Mouse (Mus musculus) liver, embryonic 15.5 days (tissue): ENCODE data around the gene Prelid3b. TPM values are rescaled to one million over a fixed set of nuclear protein-coding genes. Genes with fewer than 3 reads are reported as not detected.
A peak's percentile ranks its signal among the peaks of the same experiment; 100 is the strongest.

Experiments
- ATAC-seq: fragments of 200-750 bp; cut with Nextera tagmentation; 2 replicates; pipeline ENCODE4 v1.8.0; 2017; ENCODE audit warnings: moderate number of reproducible peaks, mild to moderate bottlenecking, moderate library complexity; ENCODE audit not compliant: insufficient read depth
- H3K27ac ChIP-seq: fragments of 300-500 bp; sonication (generic); replicated peaks from 2 replicates; pipeline ENCODE4 v1.5.1; 2015; ENCODE audit warnings: mild to moderate bottlenecking, inconsistent platforms
- H3K27me3 ChIP-seq: fragments of 300-500 bp; sonication (generic); 2 replicates; pipeline ENCODE4 v1.6.1; 2015; ENCODE audit warnings: mild to moderate bottlenecking, inconsistent platforms
- H3K36me3 ChIP-seq: fragments of 300-500 bp; sonication (generic); replicated peaks from 2 replicates; pipeline ENCODE4 v1.6.1; 2015; ENCODE audit warnings: moderate library complexity, mild to moderate bottlenecking, inconsistent platforms
- H3K4me1 ChIP-seq: fragments of 300-500 bp; sonication (generic); replicated peaks from 2 replicates; pipeline ENCODE4 v1.6.1; 2015; ENCODE audit warnings: inconsistent platforms
- H3K4me2 ChIP-seq: fragments of 300-500 bp; sonication (generic); 2 replicates; pipeline ENCODE4 v1.6.1; 2015; ENCODE audit warnings: moderate library complexity, mild to moderate bottlenecking, inconsistent platforms
- H3K4me3 ChIP-seq: fragments of 300-500 bp; sonication (generic); replicated peaks from 2 replicates; pipeline ENCODE4 v1.5.1; 2015; ENCODE audit warnings: mild to moderate bottlenecking, inconsistent platforms
- H3K9ac ChIP-seq: fragments of 300-500 bp; sonication (generic); 2 replicates; pipeline ENCODE4 v1.6.1; 2015; ENCODE audit warnings: moderate library complexity, mild to moderate bottlenecking, inconsistent platforms
- H3K9me3 ChIP-seq: fragments of 300-500 bp; sonication (generic); replicated peaks from 2 replicates; pipeline ENCODE4 v1.6.1; 2016; ENCODE audit warnings: inconsistent platforms
- WGBS: fragments of 180-500 bp; shearing (Covaris S2); methylation state at CpG from one replicate; pipeline ENCODE4 v1.1.7; 2015; ENCODE audit warnings: mixed read lengths; ENCODE audit not compliant: insufficient replicate concordance; 5-methylcytosine and 5-hydroxymethylcytosine counted together
- polyA plus RNA-seq: library from polyadenylated mRNA; unstranded; fragments of >200 nt; fragmentation: Nextera tagmentation; extraction: Ambion mirVana; gene quantifications from 2 replicates; pipeline ENCODE4 v1.2.1, GENCODE M21; 2015

The Prelid3b gene
- polyA plus RNA-seq, 1 experiment from 2014 or later: 79.4 TPM

DNA sequence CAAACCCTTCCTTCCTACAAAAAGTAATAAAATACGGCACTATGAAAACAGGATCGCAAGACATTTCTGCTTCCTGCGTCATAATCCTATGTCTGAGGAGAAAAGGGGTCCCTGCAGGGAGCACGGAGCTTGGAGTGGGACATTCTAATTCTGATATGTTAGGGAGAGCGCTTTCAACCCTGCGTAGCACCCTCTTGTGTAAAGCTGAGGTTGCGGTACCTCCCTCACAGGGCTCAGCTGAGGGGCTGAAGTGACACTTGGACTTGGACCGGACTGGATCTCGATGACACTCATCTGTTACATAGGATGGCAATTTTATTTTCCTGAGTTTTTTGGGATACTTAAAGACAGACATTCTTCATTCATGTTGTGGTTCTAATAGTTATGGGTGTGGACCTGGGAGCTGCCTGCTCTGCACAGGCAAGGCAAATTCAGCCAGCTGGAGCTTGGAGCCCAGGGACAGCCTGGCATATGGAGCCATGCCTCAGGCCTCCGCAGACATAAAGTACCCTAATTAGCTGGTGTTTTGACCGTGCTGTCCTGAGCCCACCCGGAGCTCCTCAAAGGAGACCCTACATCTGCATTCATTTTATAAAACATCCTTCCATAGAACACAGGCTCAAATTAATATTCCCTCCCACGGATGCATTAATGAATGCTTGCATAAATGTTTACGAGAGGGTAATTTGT is 28.1 kb upstream of the Prelid3b start:
- no peaks in the 10 kb centered on the region; the same call in 1 of the 2 replicates for H3K27me3 ChIP-seq
- no peaks in the 10 kb centered on the region for H3K9me3 ChIP-seq
- no peak overlapping the region for H3K27ac ChIP-seq
- WGBS: 76% methylated on average over 14 of the region's 14 CpGs
- H3K4me1 ChIP-seq: no peaks in the 10 kb centered on the region
- no peaks in the 10 kb centered on the region for H3K36me3 ChIP-seq
- no peak overlapping the region for H3K4me2 ChIP-seq
- no peak for ATAC-seq
- no peak overlapping the region for H3K9ac ChIP-seq
- H3K4me3 ChIP-seq: no peak overlapping the region

DNA sequence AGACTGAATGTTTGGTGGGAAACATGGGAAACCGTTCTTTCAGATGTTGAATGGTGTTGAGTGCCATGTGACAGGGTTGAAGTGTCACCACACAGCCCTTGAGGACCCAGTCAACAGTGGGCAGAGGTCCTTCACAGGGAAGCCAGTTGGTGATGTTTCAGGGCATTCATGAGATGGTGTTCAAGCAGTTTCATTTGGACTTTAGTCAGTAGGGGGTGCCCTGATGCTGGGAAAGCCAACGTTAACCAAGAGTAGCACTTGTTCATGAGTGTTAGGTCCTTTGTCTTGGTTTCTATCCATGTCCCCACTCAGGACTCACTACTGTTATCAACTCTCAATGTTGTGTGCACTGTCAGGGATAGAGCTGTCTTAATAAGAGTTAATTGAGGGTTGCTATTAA is 20.0 kb upstream of the Prelid3b start:
- H3K9ac ChIP-seq: no peak overlapping the region
- H3K27me3 ChIP-seq: no peaks in the 10 kb centered on the region
- H3K36me3 ChIP-seq: no peaks in the 10 kb centered on the region
- no peak overlapping the region for H3K27ac ChIP-seq
- no peaks in the 10 kb centered on the region for H3K4me1 ChIP-seq
- no peak overlapping the region for H3K4me3 ChIP-seq
- WGBS: 47% methylated on average over 2 of the region's 2 CpGs
- H3K9me3 ChIP-seq: no peaks in the 10 kb centered on the region
- H3K4me2 ChIP-seq: no peak overlapping the region
- no peak for ATAC-seq

DNA sequence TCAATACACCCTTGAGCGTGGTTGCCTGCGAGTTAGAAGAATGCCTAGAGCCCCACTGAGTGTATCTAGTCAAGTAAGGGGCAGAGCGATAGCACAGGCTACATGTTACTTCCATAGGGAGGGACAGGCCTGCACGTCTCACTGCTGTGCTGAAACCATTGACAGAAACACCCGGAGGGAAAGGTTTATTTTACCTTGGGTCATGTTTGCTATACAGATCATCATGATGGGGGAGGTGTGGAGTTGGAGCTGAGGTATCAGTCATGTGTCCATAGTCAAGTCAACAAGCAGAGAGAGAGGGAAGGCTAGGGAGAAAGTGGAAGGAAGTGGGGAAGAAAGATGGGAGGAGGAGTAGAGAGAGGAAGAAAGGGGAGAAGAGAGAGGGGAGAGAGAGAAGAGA is 14.1 kb upstream of the Prelid3b start:
- H3K27ac ChIP-seq: no peak overlapping the region
- H3K9ac ChIP-seq: no peak overlapping the region
- peak; percentile 54; the same call in 1 of the 2 replicates for ATAC-seq
- H3K4me1 ChIP-seq: no peaks in the 10 kb centered on the region
- H3K27me3 ChIP-seq: no peaks in the 10 kb centered on the region
- H3K9me3 ChIP-seq: no peaks in the 10 kb centered on the region
- no peaks in the 10 kb centered on the region for H3K36me3 ChIP-seq
- H3K4me2 ChIP-seq: no peak overlapping the region
- WGBS: 61% methylated on average over 5 of the region's 5 CpGs
- no peak overlapping the region for H3K4me3 ChIP-seq

DNA sequence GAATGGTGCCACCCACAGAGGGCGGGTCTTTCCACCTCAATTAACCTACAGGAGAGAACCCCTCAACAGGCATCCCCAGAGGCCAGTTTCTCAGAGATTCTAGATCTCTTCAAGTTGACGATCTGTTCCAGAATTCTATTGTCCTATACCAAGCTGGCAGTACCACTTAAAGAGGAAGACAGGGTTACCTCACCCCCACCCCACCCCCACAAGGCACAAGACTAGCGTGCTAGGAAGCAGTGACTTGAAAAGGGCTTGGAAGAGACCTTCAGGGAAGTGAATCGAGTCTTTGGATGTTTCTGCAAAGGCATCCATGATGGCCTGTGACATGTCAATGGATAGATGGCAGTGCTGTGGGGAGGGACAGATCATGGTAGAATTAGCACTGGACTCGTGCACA is 5.9 kb upstream of the Prelid3b start:
- Histone ChIP-seq H3K9ac (no peak overlapping the region), H3K4me1 (peaks cover 4% of the 10 kb centered on the region), H3K27me3 (no peaks in the 10 kb centered on the region), H3K4me3 (no peak overlapping the region), H3K9me3 (no peaks in the 10 kb centered on the region), H3K36me3 (no peaks in the 10 kb centered on the region), H3K4me2 (no peak overlapping the region), H3K27ac (no peak overlapping the region)
- ATAC-seq: no peak
- WGBS: 49% methylated on average over 5 of the region's 5 CpGs

DNA sequence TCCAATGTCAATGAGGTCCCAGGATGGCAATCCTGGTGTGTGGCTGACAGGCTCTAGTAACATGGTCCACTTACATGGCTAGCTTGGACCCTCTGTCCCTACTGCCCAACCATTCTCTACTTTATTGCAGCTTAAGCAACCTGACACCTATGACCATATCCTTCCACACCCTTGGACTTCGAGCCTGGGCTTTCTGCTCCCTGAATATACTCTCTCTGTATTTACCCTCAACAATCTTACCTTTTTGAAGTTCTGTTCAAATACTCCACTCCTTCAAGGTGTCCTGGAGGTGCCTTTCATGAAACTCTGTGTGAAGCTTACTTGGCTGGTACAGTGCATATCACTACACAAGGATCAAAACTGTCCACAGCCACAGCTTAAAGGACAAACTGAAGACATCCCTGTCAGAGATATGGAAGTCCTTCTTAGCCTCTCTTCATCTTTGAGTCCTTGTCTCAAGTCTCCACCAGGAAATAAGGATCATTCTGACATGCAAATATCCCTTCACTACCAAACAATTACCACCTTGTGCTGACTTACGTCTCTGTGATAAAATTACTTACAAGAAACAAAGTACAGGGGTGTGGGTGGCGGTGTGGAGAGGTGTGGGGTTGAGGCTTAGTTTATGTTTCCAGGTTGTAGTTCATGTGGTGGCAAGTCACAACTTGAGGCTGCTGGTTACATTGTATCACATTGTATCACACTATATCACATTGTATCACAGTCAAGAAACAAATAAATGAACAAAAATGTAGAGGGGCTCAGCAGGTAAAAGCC is 4.8 kb upstream of the Prelid3b start:
- H3K4me2 ChIP-seq: no peak overlapping the region
- no peaks in the 10 kb centered on the region for H3K27me3 ChIP-seq
- ATAC-seq: no peak
- H3K4me3 ChIP-seq: no peak overlapping the region
- WGBS: 60% methylated on average over 3 of the region's 3 CpGs
- no peaks in the 10 kb centered on the region for H3K9me3 ChIP-seq
- H3K36me3 ChIP-seq: no peaks in the 10 kb centered on the region
- no peak overlapping the region for H3K9ac ChIP-seq
- H3K27ac ChIP-seq: no peak overlapping the region
- peaks cover 11% of the 10 kb centered on the region for H3K4me1 ChIP-seq

DNA sequence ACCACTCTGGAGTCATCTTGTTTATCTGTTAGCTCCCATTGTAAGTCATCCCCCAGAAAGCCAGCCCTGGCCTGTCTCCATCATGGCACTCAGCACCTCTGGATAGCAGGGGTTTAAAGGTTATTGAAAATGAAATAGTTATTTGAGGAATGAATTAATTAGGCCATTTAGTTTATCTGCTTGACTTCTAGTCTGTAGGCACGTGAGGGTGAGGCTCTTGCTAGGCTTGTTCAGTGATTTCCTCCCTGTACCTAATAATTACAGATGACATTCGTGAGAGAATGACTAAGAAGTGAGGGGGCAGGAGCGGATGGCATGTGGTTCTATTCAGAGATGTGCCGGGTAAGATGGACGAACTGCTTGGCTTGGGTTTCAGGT is 658 bp upstream of the Prelid3b start:
- 82% methylated on average over 5 of the region's 5 CpGs for WGBS
- no peak for ATAC-seq
- Histone ChIP-seq H3K27ac (peak overlapping the region; percentile 96), H3K4me1 (peaks cover 46% of the 10 kb centered on the region), H3K4me3 (peak overlapping the region; percentile 91), H3K9ac (peak overlapping the region; percentile 64), H3K9me3 (no peaks in the 10 kb centered on the region), H3K4me2 (peak overlapping the region; percentile 93), H3K27me3 (no peaks in the 10 kb centered on the region), H3K36me3 (peaks cover 33% of the 10 kb centered on the region)

DNA sequence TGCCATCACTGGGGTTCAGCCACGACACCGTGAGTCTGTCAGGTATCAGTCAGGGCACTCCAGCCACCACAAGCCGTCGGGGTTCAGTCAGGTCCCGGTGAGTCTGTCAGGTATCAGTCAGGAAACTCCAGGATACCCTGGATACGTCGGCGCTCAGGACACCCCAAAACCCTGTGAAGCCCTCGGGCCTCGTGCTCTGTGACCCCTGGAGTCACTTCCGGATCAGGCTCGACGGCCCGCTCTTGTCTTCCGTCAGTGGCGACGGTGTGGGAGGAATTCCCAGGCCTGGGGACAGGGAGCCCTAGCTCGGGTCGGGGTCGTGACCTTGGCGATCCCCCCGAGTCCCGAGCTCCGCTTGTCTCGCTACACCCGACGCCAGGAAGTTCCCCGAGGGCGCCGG is 474 bp downstream of the Prelid3b start:
- Histone ChIP-seq H3K9me3 (no peaks in the 10 kb centered on the region), H3K27me3 (no peaks in the 10 kb centered on the region), H3K4me2 (peak overlapping the region; percentile 83), H3K36me3 (peaks cover 43% of the 10 kb centered on the region), H3K27ac (peak overlapping the region; percentile 90), H3K9ac (peak overlapping the region; percentile 94), H3K4me3 (peak overlapping the region; percentile 91), H3K4me1 (peaks cover 50% of the 10 kb centered on the region)
- peak; percentile 15 for ATAC-seq
- WGBS: 3% methylated on average over 30 of the region's 30 CpGs

DNA sequence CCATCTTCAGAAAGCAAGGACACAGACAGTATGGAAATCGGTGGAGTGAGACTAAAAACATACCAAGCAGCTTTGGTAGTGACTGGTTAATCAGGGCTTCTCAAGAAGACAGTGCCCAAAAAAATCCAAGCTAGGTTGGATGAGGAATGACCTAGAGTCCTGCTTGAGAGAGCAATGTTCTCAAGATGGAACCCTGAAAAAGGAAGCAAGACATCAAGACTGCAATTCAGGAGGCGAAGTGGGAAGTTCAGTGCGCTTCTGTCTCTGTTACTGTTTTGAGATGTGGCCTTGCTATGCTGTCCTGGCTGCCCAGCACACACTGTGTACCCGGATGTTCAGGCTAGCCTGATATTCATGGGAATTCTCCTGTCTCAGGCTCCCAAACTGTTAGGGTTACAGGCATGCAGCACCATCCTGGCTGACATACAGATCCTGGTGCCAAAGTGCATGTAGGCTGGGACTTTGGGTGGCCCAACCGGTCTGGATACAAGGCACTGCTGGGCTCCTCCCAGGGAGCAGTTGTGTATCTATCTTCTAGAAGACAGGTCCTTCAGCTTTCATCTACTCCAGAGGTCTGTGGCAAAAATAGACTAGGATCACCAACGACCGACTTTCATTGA is 2.0 kb downstream of the Prelid3b start:
- peaks cover 58% of the 10 kb centered on the region for H3K36me3 ChIP-seq
- no peaks in the 10 kb centered on the region for H3K9me3 ChIP-seq
- peak overlapping the region; percentile 91 for H3K4me3 ChIP-seq
- H3K27ac ChIP-seq: peak overlapping the region; percentile 90
- H3K4me1 ChIP-seq: peaks cover 47% of the 10 kb centered on the region
- no peak for ATAC-seq
- WGBS: 81% methylated on average over 7 of the region's 7 CpGs
- peak overlapping the region; percentile 83 for H3K4me2 ChIP-seq
- H3K27me3 ChIP-seq: no peaks in the 10 kb centered on the region
- peak overlapping the region; percentile 94; the same call in 1 of the 2 replicates for H3K9ac ChIP-seq

DNA sequence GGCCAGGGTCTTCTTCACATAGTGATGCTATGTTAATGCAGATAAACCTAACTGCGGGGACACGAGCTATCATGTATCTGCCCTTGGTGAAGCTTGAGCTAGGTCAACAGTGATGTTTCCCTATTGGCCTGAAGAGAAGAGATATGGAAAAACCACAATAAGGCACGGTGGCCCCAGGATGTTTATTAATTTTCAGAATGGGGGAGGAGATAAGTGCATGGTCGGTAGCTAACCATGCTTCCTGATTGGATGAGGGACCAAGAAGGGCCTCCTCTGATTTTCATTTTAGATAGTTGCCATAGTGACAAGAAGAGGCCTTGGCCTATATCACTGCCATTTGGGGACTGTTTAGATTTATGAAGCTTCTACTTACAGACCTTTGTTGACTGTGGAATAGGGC is 2.5 kb downstream of the Prelid3b start:
- H3K9me3 ChIP-seq: no peaks in the 10 kb centered on the region
- no peaks in the 10 kb centered on the region for H3K27me3 ChIP-seq
- H3K36me3 ChIP-seq: peaks cover 64% of the 10 kb centered on the region
- peaks cover 47% of the 10 kb centered on the region for H3K4me1 ChIP-seq
- H3K4me2 ChIP-seq: peak overlapping the region; percentile 83
- H3K9ac ChIP-seq: no peak overlapping the region
- H3K4me3 ChIP-seq: no peak overlapping the region
- WGBS: 12% methylated on average over 4 of the region's 4 CpGs
- no peak for ATAC-seq
- H3K27ac ChIP-seq: 0 out of 2 replicates have a peak overlapping the region, but pooled peaks have one; percentile 90

DNA sequence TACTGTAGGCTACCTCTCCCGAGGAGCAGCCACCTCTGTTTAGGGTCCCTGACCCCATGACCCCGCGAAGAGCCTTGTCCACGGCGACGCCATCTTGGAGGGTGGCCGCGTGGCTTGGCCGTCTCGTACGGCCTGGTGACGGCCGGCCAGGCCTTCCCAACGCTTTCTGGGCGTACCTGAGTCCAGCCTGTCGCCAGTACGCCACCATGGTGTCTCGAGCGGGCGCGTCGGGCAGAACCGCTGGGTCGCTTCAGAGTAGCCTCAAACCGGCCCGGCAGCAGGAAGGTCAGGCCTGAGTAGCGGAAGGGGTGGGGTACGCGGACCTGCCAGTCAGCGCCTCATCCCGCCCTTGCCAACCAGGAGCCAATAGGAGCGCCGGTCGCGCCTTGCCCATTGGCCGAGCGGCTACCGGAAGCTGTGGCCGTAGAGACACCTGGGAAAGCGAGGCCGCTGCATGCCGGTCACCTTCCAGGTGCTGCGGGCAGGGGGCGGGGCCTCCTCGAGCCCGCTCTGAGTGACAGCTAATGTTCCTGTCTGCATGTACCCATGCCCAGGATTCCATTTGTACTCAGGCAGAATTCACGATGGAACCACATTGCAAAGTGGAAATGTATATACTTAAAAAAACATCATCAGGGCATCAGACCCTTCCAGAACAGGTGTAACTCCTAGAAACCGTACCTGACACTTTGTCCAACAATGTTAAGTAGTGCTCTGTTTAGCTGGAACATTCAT is 8.9 kb downstream of the Prelid3b start, which contains the start of gene Atp5e:
Gene Atp5e, minus strand, starts transcription at position 317 of the 735 bp plus-strand sequence.
- Histone ChIP-seq H3K9me3 (no peaks in the 10 kb centered on the region), H3K4me1 (peaks cover 26% of the 10 kb centered on the region), H3K36me3 (peaks cover 74% of the 10 kb centered on the region), H3K27me3 (no peaks in the 10 kb centered on the region), H3K4me2 (peak within 1 kb of the TSS; percentile 92), H3K9ac (peak within 1 kb of the TSS; percentile 76), H3K4me3 (peak within 1 kb of the TSS; percentile 76), H3K27ac (peak within 1 kb of the TSS; percentile 66)
- 2% methylated on average over 48 of the region's 48 CpGs for WGBS
- ATAC-seq: peak; percentile 100
